Mouse (Mus musculus): Measurements from ENCODE around the gene Sh3pxd2a. TPM values are rescaled to one million over a fixed set of nuclear protein-coding genes. Genes with fewer than 3 reads are reported as not detected.

Sh3pxd2a gene
- polyA plus RNA-seq, 1 experiment from 2014 or later, result 0.82 TPM

- Histone ChIP-seq H3K36me3 (replicated peaks; ENCODE audit: insufficient read depth, low read length) (no peaks in the 10 kb centered on the region), H3K27ac (ENCODE audit: low read depth) (no peak overlapping the region), H3K4me3 (ENCODE audit: low read depth, low read length) (no peak overlapping the region), H3K4me1 (ENCODE audit: insufficient read depth) (0 out of 2 replicates have a peak, but pooled peaks cover 3% of the 10 kb centered on the region), H3K9me3 (ENCODE audit: low read length) (no peaks in the 10 kb centered on the region), H3K4me2 (ENCODE audit: low read depth, low read length) (no peak overlapping the region), H3K9ac (replicated peaks) (no peak overlapping the region), H3K27me3 (ENCODE audit: insufficient read depth, low read length) (no peaks in the 10 kb centered on the region)
- no peak for DNase-seq
- WGBS (ENCODE audit: insufficient replicate concordance), result 58% methylated on average over 4 of the region's 4 CpGs
- TF ChIP-seq EP300 (IDR thresholded peaks at IDR 0.05; ENCODE audit: low read depth) (no peak; the same call in 1 of the 2 replicates), CTCF (IDR thresholded peaks at IDR 0.05; ENCODE audit: low read depth) (no peak)
- 0 out of 2 replicates have a peak, but pooled peaks have one; percentile 13 for ATAC-seq
Measured at GRCm38 (mm10) chr19:47471808-47472207, 7.6 kb upstream of the Sh3pxd2a start.

GRCm38 (mm10) chr19:47468750-47469149, 4.5 kb upstream of the Sh3pxd2a start:
- Histone ChIP-seq H3K9ac (replicated peaks) (no peak overlapping the region), H3K4me1 (ENCODE audit: insufficient read depth) (0 out of 2 replicates have a peak, but pooled peaks cover 3% of the 10 kb centered on the region), H3K4me2 (ENCODE audit: low read depth, low read length) (no peak overlapping the region), H3K36me3 (replicated peaks; ENCODE audit: insufficient read depth, low read length) (no peaks in the 10 kb centered on the region), H3K4me3 (ENCODE audit: low read depth, low read length) (no peak overlapping the region), H3K27ac (ENCODE audit: low read depth) (no peak overlapping the region), H3K9me3 (ENCODE audit: low read length) (no peaks in the 10 kb centered on the region), H3K27me3 (ENCODE audit: insufficient read depth, low read length) (0 out of 2 replicates have a peak, but pooled peaks cover 6% of the 10 kb centered on the region)
- TF ChIP-seq EP300 (IDR thresholded peaks at IDR 0.05; ENCODE audit: low read depth) (no peak), CTCF (IDR thresholded peaks at IDR 0.05; ENCODE audit: low read depth) (no peak)
- WGBS (ENCODE audit: insufficient replicate concordance), result 41% methylated on average over 3 of the region's 3 CpGs
- ATAC-seq (no peak), DNase-seq (no peak)

GRCm38 (mm10) chr19:47466775-47467174, 2.6 kb upstream of the Sh3pxd2a start:
- Histone ChIP-seq H3K4me1 (ENCODE audit: insufficient read depth) (peaks cover 12% of the 10 kb centered on the region), H3K36me3 (replicated peaks; ENCODE audit: insufficient read depth, low read length) (no peaks in the 10 kb centered on the region), H3K9ac (replicated peaks) (no peak overlapping the region), H3K27me3 (ENCODE audit: insufficient read depth, low read length) (peaks cover 10% of the 10 kb centered on the region; the same call in 1 of the 2 replicates), H3K4me3 (ENCODE audit: low read depth, low read length) (no peak overlapping the region), H3K27ac (ENCODE audit: low read depth) (no peak overlapping the region), H3K4me2 (ENCODE audit: low read depth, low read length) (no peak overlapping the region), H3K9me3 (ENCODE audit: low read length) (no peaks in the 10 kb centered on the region)
- ATAC-seq (no peak), DNase-seq (no peak)
- TF ChIP-seq EP300 (IDR thresholded peaks at IDR 0.05; ENCODE audit: low read depth) (no peak), CTCF (IDR thresholded peaks at IDR 0.05; ENCODE audit: low read depth) (peak; percentile 11; the same call in 1 of the 2 replicates)
- WGBS (ENCODE audit: insufficient replicate concordance), result 78% methylated on average over 8 of the region's 8 CpGs

GRCm38 (mm10) chr19:47465467-47465866, 1.3 kb upstream of the Sh3pxd2a start:
- H3K4me3 ChIP-seq (ENCODE audit: low read depth, low read length), result no peak overlapping the region

GRCm38 (mm10) chr19:47463636-47464303, 431 bp downstream of the Sh3pxd2a start:
- 0% methylated on average over 31 of the region's 46 CpGs for WGBS (ENCODE audit: insufficient replicate concordance)
- Histone ChIP-seq H3K9me3 (ENCODE audit: low read length) (no peaks in the 10 kb centered on the region), H3K27ac (ENCODE audit: low read depth) (peak overlapping the region; percentile 96), H3K4me1 (ENCODE audit: insufficient read depth) (peaks cover 22% of the 10 kb centered on the region), H3K9ac (replicated peaks) (peak overlapping the region; percentile 77), H3K27me3 (ENCODE audit: insufficient read depth, low read length) (peaks cover 10% of the 10 kb centered on the region; the same call in 1 of the 2 replicates), H3K4me3 (ENCODE audit: low read depth, low read length) (peak overlapping the region; percentile 66), H3K4me2 (ENCODE audit: low read depth, low read length) (peak overlapping the region; percentile 91), H3K36me3 (replicated peaks; ENCODE audit: insufficient read depth, low read length) (no peaks in the 10 kb centered on the region)
- ATAC-seq (peak; percentile 59), DNase-seq (peak; percentile 88)
- no peak for TF ChIP-seq EP300 (IDR thresholded peaks at IDR 0.05; ENCODE audit: low read depth)
- TF ChIP-seq CTCF (IDR thresholded peaks at IDR 0.05; ENCODE audit: low read depth), result peak; percentile 78

More at GRCm38 (mm10) chr19:47465467-47465866, 1.3 kb upstream of the Sh3pxd2a start:
- Histone ChIP-seq H3K9me3 (ENCODE audit: low read length) (no peaks in the 10 kb centered on the region), H3K9ac (replicated peaks) (no peak overlapping the region), H3K36me3 (replicated peaks; ENCODE audit: insufficient read depth, low read length) (no peaks in the 10 kb centered on the region), H3K27ac (ENCODE audit: low read depth) (peak overlapping the region; percentile 96), H3K4me2 (ENCODE audit: low read depth, low read length) (peak overlapping the region; percentile 91), H3K4me1 (ENCODE audit: insufficient read depth) (peaks cover 16% of the 10 kb centered on the region), H3K27me3 (ENCODE audit: insufficient read depth, low read length) (peaks cover 10% of the 10 kb centered on the region; the same call in 1 of the 2 replicates)
- DNase-seq, result peak; percentile 49
- no peak for ATAC-seq
- TF ChIP-seq CTCF (IDR thresholded peaks at IDR 0.05; ENCODE audit: low read depth), result peak; percentile 64
- TF ChIP-seq EP300 (IDR thresholded peaks at IDR 0.05; ENCODE audit: low read depth), result no peak
- WGBS (ENCODE audit: insufficient replicate concordance), result 34% methylated on average over 9 of the region's 9 CpGs

GRCm38 (mm10) chr19:47463206-47463605, 995 bp downstream of the Sh3pxd2a start:
- Histone ChIP-seq H3K4me1 (ENCODE audit: insufficient read depth) (peaks cover 27% of the 10 kb centered on the region), H3K4me2 (ENCODE audit: low read depth, low read length) (peak overlapping the region; percentile 91), H3K27me3 (ENCODE audit: insufficient read depth, low read length) (peaks cover 10% of the 10 kb centered on the region; the same call in 1 of the 2 replicates), H3K4me3 (ENCODE audit: low read depth, low read length) (peak overlapping the region; percentile 66), H3K9ac (replicated peaks) (peak overlapping the region; percentile 77), H3K36me3 (replicated peaks; ENCODE audit: insufficient read depth, low read length) (no peaks in the 10 kb centered on the region), H3K27ac (ENCODE audit: low read depth) (peak overlapping the region; percentile 96), H3K9me3 (ENCODE audit: low read length) (no peaks in the 10 kb centered on the region)
- WGBS (ENCODE audit: insufficient replicate concordance), result 2% methylated on average over 13 of the region's 13 CpGs
- TF ChIP-seq EP300 (IDR thresholded peaks at IDR 0.05; ENCODE audit: low read depth) (no peak), CTCF (IDR thresholded peaks at IDR 0.05; ENCODE audit: low read depth) (no peak)
- no peak for ATAC-seq
- no peak for DNase-seq

All from liver, postnatal 0 days (tissue).